Mouse (Mus musculus) heart, embryonic 13.5 days (tissue): ENCODE results near the gene C2cd5. TPM values are rescaled to one million over a fixed set of nuclear protein-coding genes. Genes with fewer than 3 reads are reported as not detected.
A peak's percentile ranks its signal among the peaks of the same experiment; 100 is the strongest.

Experiments used
- ATAC-seq: fragments of 200-750 bp; cut with Nextera tagmentation; 2 replicates; pipeline ENCODE4 v1.8.0; 2017; ENCODE audit warnings: moderate TSS enrichment; ENCODE audit not compliant: insufficient number of reproducible peaks, low FRiP score, low TSS enrichment; ENCODE audit errors: extremely low read depth
- H3K27ac ChIP-seq: fragments of 300-500 bp; sonication (generic); replicated peaks from 2 replicates; pipeline ENCODE4 v1.5.1; 2015; ENCODE audit warnings: moderate library complexity, mild to moderate bottlenecking, inconsistent platforms
- H3K27me3 ChIP-seq: fragments of 300-500 bp; sonication (generic); replicated peaks from 2 replicates; pipeline ENCODE4 v1.6.1; 2015; ENCODE audit warnings: mild to moderate bottlenecking, inconsistent platforms
- H3K36me3 ChIP-seq: fragments of 300-500 bp; sonication (generic); 2 replicates; pipeline ENCODE4 v1.6.1; 2015; ENCODE audit warnings: mild to moderate bottlenecking, inconsistent platforms
- H3K4me1 ChIP-seq: fragments of 300-500 bp; sonication (generic); 2 replicates; pipeline ENCODE4 v1.6.1; 2015; ENCODE audit warnings: inconsistent platforms
- H3K4me2 ChIP-seq: fragments of 300-500 bp; sonication (generic); 2 replicates; pipeline ENCODE4 v1.6.1; 2015; ENCODE audit warnings: inconsistent platforms, mild to moderate bottlenecking, moderate library complexity
- H3K4me3 ChIP-seq: fragments of 300-500 bp; sonication (generic); 2 replicates; pipeline ENCODE4 v1.5.1; 2015; ENCODE audit warnings: moderate library complexity, mild to moderate bottlenecking, inconsistent platforms
- H3K9ac ChIP-seq: fragments of 300-500 bp; sonication (generic); 2 replicates; pipeline ENCODE4 v1.6.1; 2015; ENCODE audit warnings: inconsistent platforms, mild to moderate bottlenecking, moderate library complexity
- H3K9me3 ChIP-seq: fragments of 300-500 bp; sonication (generic); 2 replicates; pipeline ENCODE4 v1.6.1; 2016; ENCODE audit warnings: inconsistent platforms
- whole genome bisulfite sequencing: fragments of 180-500 bp; shearing (Covaris S2); methylation state at CpG from one replicate; pipeline ENCODE4 v1.1.7; 2015; ENCODE audit warnings: mixed read lengths; 5-methylcytosine and 5-hydroxymethylcytosine counted together
- polyA plus RNA-seq: library from polyadenylated mRNA; unstranded; fragments of >200 nt; fragmentation: Nextera tagmentation; extraction: Ambion mirVana; gene quantifications from 2 replicates; pipeline ENCODE4 v1.2.1, GENCODE M21; 2015

The C2cd5 gene
- polyA plus RNA-seq, 1 experiment from 2014 or later: 16.5 TPM

DNA sequence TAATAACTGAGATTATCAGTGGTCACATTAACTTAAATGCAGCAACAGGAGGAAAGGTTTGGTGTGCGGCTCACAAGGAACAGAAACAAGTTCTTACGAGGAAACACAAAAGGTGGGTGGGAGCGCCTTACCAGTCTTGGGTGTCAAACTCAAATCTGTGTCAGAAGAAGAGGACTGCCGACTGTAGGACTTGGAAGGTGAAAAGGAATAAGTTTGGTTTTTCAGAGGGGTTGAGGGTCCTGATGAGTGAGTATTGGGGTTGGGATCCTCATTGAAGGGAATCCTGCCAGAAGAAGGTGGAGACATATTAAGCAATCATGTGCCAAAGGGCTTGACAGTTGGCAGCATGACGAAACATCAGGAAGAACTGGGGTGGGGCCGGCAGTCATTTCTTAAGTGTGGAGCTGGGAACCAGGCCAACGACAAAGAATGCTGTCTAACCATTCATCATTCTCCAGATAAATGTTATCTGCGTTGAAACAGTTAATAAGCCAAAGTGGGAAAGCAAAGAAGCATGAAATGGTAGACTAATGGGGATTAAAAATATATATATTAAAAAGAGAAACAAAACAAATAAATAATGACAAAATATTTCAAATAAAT lies 27.4 kb downstream of the C2cd5 start:
- H3K4me3 ChIP-seq: no peak overlapping the region
- no peaks in the 10 kb centered on the region for H3K27me3 ChIP-seq
- H3K36me3 ChIP-seq: peaks cover 43% of the 10 kb centered on the region
- no peaks in the 10 kb centered on the region for H3K9me3 ChIP-seq
- ATAC-seq: no peak
- H3K27ac ChIP-seq: no peak overlapping the region
- WGBS: 53% methylated on average over 8 of the region's 8 CpGs
- peaks cover 18% of the 10 kb centered on the region for H3K4me1 ChIP-seq
- no peak overlapping the region for H3K4me2 ChIP-seq
- no peak overlapping the region for H3K9ac ChIP-seq

DNA sequence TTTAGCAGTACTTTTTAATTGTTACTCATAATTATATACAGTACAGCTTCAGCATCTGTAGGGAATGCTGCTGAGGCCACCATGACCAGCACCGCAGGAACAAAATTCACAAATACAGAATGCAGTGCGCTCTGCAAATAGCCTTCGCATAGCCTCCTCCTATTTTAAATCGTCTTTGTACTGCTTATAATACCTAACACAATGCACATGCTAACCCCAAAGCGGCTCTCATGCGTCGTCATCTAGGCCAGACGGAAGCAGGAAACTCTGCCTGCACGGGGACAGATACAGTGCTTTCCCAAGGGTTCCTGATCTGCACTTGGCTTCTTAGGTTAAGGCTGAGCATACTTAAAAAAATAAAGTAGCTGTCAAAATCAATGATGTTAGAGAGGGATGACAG lies 29.2 kb downstream of the C2cd5 start:
- Histone ChIP-seq H3K9me3 (no peaks in the 10 kb centered on the region), H3K4me1 (peaks cover 12% of the 10 kb centered on the region), H3K4me2 (no peak overlapping the region), H3K27ac (no peak overlapping the region), H3K9ac (no peak overlapping the region), H3K27me3 (no peaks in the 10 kb centered on the region), H3K4me3 (no peak overlapping the region), H3K36me3 (peaks cover 30% of the 10 kb centered on the region)
- no peak for ATAC-seq
- 74% methylated on average over 9 of the region's 9 CpGs for WGBS

DNA sequence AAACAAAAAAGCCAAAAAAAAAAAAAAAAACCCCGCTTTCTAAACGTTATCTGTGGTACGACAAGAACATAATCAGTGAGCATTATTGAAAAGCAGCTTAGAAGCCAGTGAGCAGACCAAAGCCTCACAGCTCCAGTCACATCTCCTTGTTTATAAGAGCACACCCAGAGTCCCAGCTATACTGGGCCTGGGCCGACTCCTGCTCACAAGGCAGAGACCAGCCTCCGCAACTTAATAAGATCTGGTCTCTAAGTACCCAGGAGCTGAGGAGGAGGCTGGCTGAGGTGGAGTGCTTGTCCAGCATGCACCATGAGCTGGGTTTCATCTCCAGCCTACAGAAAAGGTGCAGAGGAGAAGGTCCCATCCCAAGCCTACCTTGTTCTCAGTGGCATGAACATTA lies 29.9 kb downstream of the C2cd5 start:
- WGBS: 72% methylated on average over 5 of the region's 5 CpGs
- no peak for ATAC-seq
- H3K9me3 ChIP-seq: no peaks in the 10 kb centered on the region
- H3K27ac ChIP-seq: no peak overlapping the region
- no peaks in the 10 kb centered on the region for H3K27me3 ChIP-seq
- no peak overlapping the region for H3K4me3 ChIP-seq
- peaks cover 12% of the 10 kb centered on the region for H3K4me1 ChIP-seq
- H3K36me3 ChIP-seq: peaks cover 23% of the 10 kb centered on the region
- H3K4me2 ChIP-seq: no peak overlapping the region
- H3K9ac ChIP-seq: no peak overlapping the region

DNA sequence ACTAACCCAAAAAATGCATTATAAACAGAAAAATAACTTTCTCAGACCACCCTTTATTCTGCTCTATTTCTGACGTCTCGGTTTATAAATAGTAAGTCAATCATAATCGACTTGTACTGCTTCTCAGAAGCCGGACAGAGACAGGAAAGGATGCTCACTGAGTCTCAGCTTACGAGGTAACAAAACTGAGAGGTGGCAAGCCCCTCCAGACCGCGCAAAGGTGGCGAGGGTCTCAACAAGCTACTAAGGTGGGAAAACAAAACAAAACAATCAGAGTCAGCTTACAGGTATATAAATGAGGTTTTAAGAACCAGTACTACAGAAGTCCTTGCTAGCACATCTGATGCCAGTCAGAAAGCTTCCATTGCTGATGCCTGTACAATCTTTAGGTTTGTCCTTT lies 30.3 kb downstream of the C2cd5 start:
- WGBS: 79% methylated on average over 8 of the region's 8 CpGs
- peaks cover 21% of the 10 kb centered on the region for H3K36me3 ChIP-seq
- H3K9me3 ChIP-seq: no peaks in the 10 kb centered on the region
- ATAC-seq: no peak
- no peak overlapping the region for H3K9ac ChIP-seq
- no peak overlapping the region for H3K4me3 ChIP-seq
- H3K4me2 ChIP-seq: no peak overlapping the region
- H3K27ac ChIP-seq: no peak overlapping the region
- peaks cover 13% of the 10 kb centered on the region for H3K4me1 ChIP-seq
- no peaks in the 10 kb centered on the region for H3K27me3 ChIP-seq

DNA sequence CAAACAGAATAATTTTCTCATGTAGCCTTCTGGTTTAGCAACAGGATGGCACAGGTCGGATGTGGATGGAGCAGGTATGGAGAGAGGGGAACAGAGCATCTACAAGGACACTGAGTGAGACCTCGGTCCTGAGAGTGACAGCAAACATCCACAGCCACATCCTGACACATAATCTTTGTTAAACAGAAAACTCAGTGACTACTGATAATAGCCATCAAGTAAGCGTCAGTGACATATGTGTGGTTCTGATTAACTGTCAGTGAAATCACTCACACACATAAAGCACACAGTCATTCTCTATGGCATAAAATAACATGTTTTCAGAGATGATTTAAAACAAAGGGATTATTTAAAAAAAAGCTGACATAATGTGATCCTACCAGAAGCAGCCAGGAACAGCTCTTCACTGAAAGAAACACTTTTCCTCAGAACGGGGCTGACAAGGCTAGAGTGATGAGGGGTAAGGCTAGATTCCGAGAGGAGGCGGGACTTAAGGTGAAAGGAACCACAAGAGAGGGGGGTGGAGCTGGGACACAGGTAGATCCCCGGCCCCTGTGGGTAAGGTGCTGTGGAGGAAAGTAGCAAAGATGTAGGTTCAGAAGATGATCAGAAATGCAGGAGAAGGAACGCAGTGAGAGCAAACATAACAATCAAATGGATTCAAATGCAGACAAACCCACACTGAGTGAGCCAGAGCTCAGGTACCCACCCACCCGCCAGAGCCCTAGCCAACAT lies 31.6 kb downstream of the C2cd5 start:
- H3K4me3 ChIP-seq: no peak overlapping the region
- peaks cover 22% of the 10 kb centered on the region for H3K4me1 ChIP-seq
- no peak overlapping the region for H3K9ac ChIP-seq
- H3K4me2 ChIP-seq: peak overlapping the region; percentile 28
- WGBS: 49% methylated on average over 9 of the region's 9 CpGs
- H3K9me3 ChIP-seq: no peaks in the 10 kb centered on the region
- no peaks in the 10 kb centered on the region for H3K27me3 ChIP-seq
- ATAC-seq: no peak
- 0 out of 2 replicates have a peak overlapping the region, but pooled peaks have one; percentile 8 for H3K27ac ChIP-seq
- peaks cover 13% of the 10 kb centered on the region for H3K36me3 ChIP-seq

GRCm38 (mm10) chr6:143067654-143068053 lies 32.3 kb downstream of the C2cd5 start:
- Histone ChIP-seq H3K27me3 (no peaks in the 10 kb centered on the region), H3K27ac (no peak overlapping the region), H3K9me3 (no peaks in the 10 kb centered on the region), H3K4me1 (peaks cover 23% of the 10 kb centered on the region), H3K9ac (no peak overlapping the region), H3K4me3 (no peak overlapping the region), H3K4me2 (no peak overlapping the region), H3K36me3 (peaks cover 8% of the 10 kb centered on the region)
- 60% methylated on average over 3 of the region's 3 CpGs for WGBS
- no peak for ATAC-seq

- Histone ChIP-seq H3K4me1 (peaks cover 27% of the 10 kb centered on the region), H3K4me3 (no peak overlapping the region), H3K27ac (no peak overlapping the region), H3K27me3 (no peaks in the 10 kb centered on the region), H3K9me3 (no peaks in the 10 kb centered on the region), H3K36me3 (peaks cover 4% of the 10 kb centered on the region), H3K9ac (no peak overlapping the region), H3K4me2 (no peak overlapping the region)
- ATAC-seq: no peak
- WGBS: 81% methylated on average over 9 of the region's 9 CpGs
Observed at GRCm38 (mm10) chr6:143066859-143067258, 33.1 kb downstream of the C2cd5 start.

DNA sequence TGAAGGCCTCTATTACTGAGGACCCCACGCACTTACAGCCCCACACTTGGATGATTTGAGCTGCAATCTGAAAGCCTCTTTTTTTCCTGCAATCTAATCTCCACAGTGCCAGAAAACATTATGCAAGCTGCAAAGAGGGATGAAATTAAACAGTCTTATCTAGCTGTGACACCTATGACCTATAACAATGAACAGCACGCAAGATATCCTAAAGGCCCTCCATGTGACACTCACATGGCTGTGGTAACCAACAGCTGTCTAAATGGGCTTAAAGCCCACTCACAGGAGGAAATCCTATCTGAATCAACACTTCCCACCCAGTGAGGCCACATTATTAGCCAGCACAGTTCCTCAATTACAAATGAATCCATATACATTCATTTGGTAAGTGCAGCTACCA lies 35.9 kb downstream of the C2cd5 start:
- Histone ChIP-seq H3K27ac (0 out of 2 replicates have a peak overlapping the region, but pooled peaks have one; percentile 12), H3K9me3 (no peaks in the 10 kb centered on the region), H3K36me3 (peaks cover 5% of the 10 kb centered on the region), H3K9ac (no peak overlapping the region), H3K4me3 (no peak overlapping the region), H3K4me1 (peaks cover 27% of the 10 kb centered on the region), H3K4me2 (no peak overlapping the region), H3K27me3 (no peaks in the 10 kb centered on the region)
- no peak for ATAC-seq
- 40% methylated on average over 2 of the region's 2 CpGs for WGBS

- peaks cover 14% of the 10 kb centered on the region; the same call in 1 of the 2 replicates for H3K36me3 ChIP-seq
- 90% methylated on average over 5 of the region's 5 CpGs for whole genome bisulfite sequencing
- H3K4me1 ChIP-seq: peaks cover 7% of the 10 kb centered on the region; the same call in 1 of the 2 replicates
- H3K9me3 ChIP-seq: no peaks in the 10 kb centered on the region
- no peak overlapping the region for H3K4me3 ChIP-seq
- ATAC-seq: no peak
- H3K4me2 ChIP-seq: no peak overlapping the region
- H3K9ac ChIP-seq: no peak overlapping the region
- H3K27me3 ChIP-seq: no peaks in the 10 kb centered on the region
- no peak overlapping the region for H3K27ac ChIP-seq
Observed at GRCm38 (mm10) chr6:143057601-143058000, 42.3 kb downstream of the C2cd5 start.

- Histone ChIP-seq H3K9ac (no peak overlapping the region), H3K27me3 (no peaks in the 10 kb centered on the region), H3K9me3 (no peaks in the 10 kb centered on the region), H3K36me3 (peaks cover 52% of the 10 kb centered on the region), H3K27ac (no peak overlapping the region), H3K4me2 (no peak overlapping the region), H3K4me3 (no peak overlapping the region), H3K4me1 (peaks cover 10% of the 10 kb centered on the region; the same call in 1 of the 2 replicates)
- WGBS: 87% methylated on average over 5 of the region's 5 CpGs
- no peak for ATAC-seq
Observed at GRCm38 (mm10) chr6:143051566-143051965, 48.4 kb downstream of the C2cd5 start.

DNA sequence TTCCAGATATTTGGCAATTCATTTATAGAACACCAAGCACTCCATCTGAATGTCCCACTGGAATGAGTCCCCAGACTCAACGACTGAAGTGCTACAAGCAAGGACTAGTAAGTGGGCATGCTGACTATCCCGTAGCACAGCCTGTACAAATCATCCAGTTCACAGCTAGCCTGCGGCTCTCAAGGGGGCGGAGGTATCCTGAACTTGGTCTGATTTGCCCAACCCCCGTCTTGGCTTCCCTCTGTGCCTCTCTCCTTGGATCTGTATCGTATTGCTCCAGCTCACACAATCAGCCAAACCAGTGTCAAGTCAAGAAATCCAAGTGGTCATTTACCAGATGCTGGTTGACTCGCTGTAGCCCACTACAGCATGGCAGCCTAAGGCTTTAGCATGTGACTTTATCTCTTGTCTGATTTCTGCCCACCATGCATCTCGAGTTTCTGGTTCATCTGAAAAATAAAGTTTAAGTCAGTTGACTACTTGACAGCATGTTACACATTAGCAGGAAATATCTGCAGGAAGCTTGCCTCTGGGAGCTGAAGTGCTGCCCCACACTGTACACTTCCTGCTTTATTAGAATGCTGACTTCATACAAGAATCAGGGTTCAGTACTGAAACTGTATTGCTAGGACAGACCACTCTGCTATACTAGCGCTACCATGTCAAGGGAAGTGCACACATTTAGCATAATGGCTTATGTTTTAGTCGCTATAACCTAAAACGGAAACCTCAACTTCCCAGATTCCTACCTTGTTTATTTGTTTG lies 50.0 kb downstream of the C2cd5 start:
- 68% methylated on average over 11 of the region's 11 CpGs for WGBS
- H3K27me3 ChIP-seq: no peaks in the 10 kb centered on the region
- H3K27ac ChIP-seq: peak overlapping the region; percentile 57
- H3K4me3 ChIP-seq: no peak overlapping the region
- peaks cover 10% of the 10 kb centered on the region; the same call in 1 of the 2 replicates for H3K4me1 ChIP-seq
- no peak overlapping the region for H3K9ac ChIP-seq
- no peaks in the 10 kb centered on the region for H3K9me3 ChIP-seq
- H3K36me3 ChIP-seq: peaks cover 58% of the 10 kb centered on the region
- ATAC-seq: no peak
- no peak overlapping the region for H3K4me2 ChIP-seq
